Mouse (Mus musculus) testis, postnatal 14 days (tissue): ENCODE data around the gene 9530068E07Rik.

Experiments
- DNase-seq: peaks from one replicate; pipeline ENCODE4 v3.0.0; 2021; ENCODE audit warnings: low spot score

Gene 9530068E07Rik

GRCm38 (mm10) chr11:52421053-52421778 lies 25.0 kb downstream of the 9530068E07Rik start:
- no peak for DNase-seq

- no peak for DNase-seq
Observed at GRCm38 (mm10) chr11:52429440-52429839, 33.2 kb downstream of the 9530068E07Rik start.

GRCm38 (mm10) chr11:52431594-52431993 lies 35.4 kb downstream of the 9530068E07Rik start:
- DNase-seq, result no peak

- no peak for DNase-seq
Observed at GRCm38 (mm10) chr11:52432148-52432547, 35.9 kb downstream of the 9530068E07Rik start.

GRCm38 (mm10) chr11:52433076-52433796 lies 37.0 kb downstream of the 9530068E07Rik start:
- DNase-seq, result no peak

GRCm38 (mm10) chr11:52433797-52434195 lies 37.6 kb downstream of the 9530068E07Rik start:
- DNase-seq, result no peak

- no peak for DNase-seq
Observed at GRCm38 (mm10) chr11:52435466-52435865, 39.2 kb downstream of the 9530068E07Rik start.

- no peak for DNase-seq
Observed at GRCm38 (mm10) chr11:52437123-52437522, 40.9 kb downstream of the 9530068E07Rik start.

- no peak for DNase-seq
Observed at GRCm38 (mm10) chr11:52441096-52441495, 44.9 kb downstream of the 9530068E07Rik start.

- DNase-seq, result peak; percentile 77
Observed at GRCm38 (mm10) chr11:52447242-52447641, 51.0 kb downstream of the 9530068E07Rik start.

GRCm38 (mm10) chr11:52449004-52449403 lies 52.8 kb downstream of the 9530068E07Rik start:
- DNase-seq, result no peak

- no peak for DNase-seq
Observed at GRCm38 (mm10) chr11:52458281-52458680, 62.1 kb downstream of the 9530068E07Rik start.
